ENCODE assay signal across 29 mouse cellular contexts in the genomic region with DNA sequence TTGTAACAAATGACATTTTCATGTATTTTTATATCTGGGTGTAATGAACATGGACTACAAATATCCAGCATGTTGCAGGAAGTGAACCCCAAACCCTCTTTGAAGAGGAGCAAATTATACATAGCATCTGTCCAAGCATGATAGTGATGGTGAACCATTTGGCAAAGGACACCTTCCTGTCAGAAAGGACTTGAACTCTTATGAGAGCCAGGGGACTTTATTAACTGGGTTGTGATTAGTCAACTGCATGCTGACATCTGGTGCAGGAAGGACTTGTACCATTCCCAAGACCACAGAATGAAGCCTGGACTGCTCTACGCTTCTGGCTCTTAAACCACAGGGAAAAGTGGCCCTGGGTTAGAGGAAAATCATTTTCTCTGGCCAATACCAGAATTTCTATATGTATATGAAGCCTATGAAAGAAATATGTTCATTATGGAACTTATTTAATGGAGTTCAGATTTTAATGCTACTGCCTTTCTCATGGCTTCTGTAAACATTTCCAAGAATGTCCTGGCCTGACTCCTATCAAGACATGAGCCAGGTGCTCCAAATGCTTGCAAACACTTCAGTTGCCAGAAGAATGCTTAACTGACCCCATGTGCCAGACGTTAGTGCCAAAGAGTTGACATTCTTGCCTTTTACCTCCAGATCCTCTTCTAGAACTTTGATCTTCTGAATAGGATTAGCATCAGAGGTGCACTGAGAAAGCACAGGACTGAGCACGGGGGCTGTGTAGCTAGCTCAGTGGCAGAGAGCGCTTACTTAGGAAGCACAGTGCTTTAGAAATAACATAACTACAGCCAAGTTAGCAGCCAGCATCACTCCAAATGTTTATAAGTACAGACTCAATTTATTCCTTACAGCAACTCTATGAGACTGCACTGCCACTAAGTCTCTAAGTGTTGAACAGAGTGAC.
DNase-seq lines count a peak whose midpoint lies in the region; ATAC-seq and TF ChIP-seq lines count a peak whose summit lies in the region.
"Had no signal": no experiment of that assay in that cellular context is flagged by ENCODE, and none has a peak within 500 bp of the region (broad histone marks: within the 10 kb centered on the region; RNA-seq: fewer than 3 reads in every experiment).

No protein-coding gene starts in this region.

- peak; percentile 91 for TF ChIP-seq EP300 in lung, postnatal 0 days (IDR thresholded peaks at IDR 0.05)

- TF ChIP-seq CTCF in kidney, postnatal 0 days (IDR thresholded peaks at IDR 0.05; ENCODE audit: low read depth): no peak
- no peak for TF ChIP-seq CTCF in lung, postnatal 0 days (IDR thresholded peaks at IDR 0.05)

- no peak overlapping the region for H3K9ac ChIP-seq in kidney, postnatal 0 days (ENCODE audit: low read depth, low read length)
- no peak overlapping the region for H3K9ac ChIP-seq in lung, postnatal 0 days (replicated peaks; ENCODE audit: low read depth)
- H3K9ac ChIP-seq: embryonic facial prominence, embryonic 12.5 days; heart, embryonic 13.5 days; hindbrain, embryonic 15.5 days; liver, embryonic 12.5 days; liver, postnatal 0 days; midbrain, embryonic 13.5 days; neural tube, embryonic 13.5 days; stomach, embryonic 15.5 days had no signal

- no peaks in the 10 kb centered on the region for H3K27me3 ChIP-seq in kidney, postnatal 0 days (ENCODE audit: insufficient read depth, low read length)
- H3K27me3 ChIP-seq in lung, postnatal 0 days (replicated peaks; ENCODE audit: insufficient read depth, low read length): no peaks in the 10 kb centered on the region
- H3K27me3 ChIP-seq: embryonic facial prominence, embryonic 12.5 days; heart, embryonic 13.5 days; hindbrain, embryonic 15.5 days; liver, embryonic 12.5 days; megakaryocyte, embryonic 14.5 days; midbrain, embryonic 13.5 days; neural tube, embryonic 13.5 days; stomach, embryonic 15.5 days had no signal

- no peaks in the 10 kb centered on the region for H3K36me3 ChIP-seq in kidney, postnatal 0 days (ENCODE audit: insufficient read depth, low read length)
- H3K36me3 ChIP-seq in lung, postnatal 0 days (ENCODE audit: insufficient read depth, low read length): no peaks in the 10 kb centered on the region
- H3K36me3 ChIP-seq: embryonic facial prominence, embryonic 12.5 days; forebrain, embryonic 10.5 days; G1E; heart, embryonic 13.5 days; hindbrain, embryonic 10.5 days; hindbrain, embryonic 15.5 days; liver, embryonic 12.5 days; midbrain, embryonic 13.5 days; neural tube, embryonic 13.5 days; stomach, embryonic 15.5 days had no signal

- WGBS in kidney, postnatal 0 days: 68% methylated on average over 4 of the region's 4 CpGs
- WGBS in lung, postnatal 0 days: 25% methylated on average over 4 of the region's 4 CpGs

- no peak overlapping the region for H3K4me2 ChIP-seq in kidney, postnatal 0 days (ENCODE audit: low read length)
- 0 out of 2 replicates have a peak overlapping the region, but pooled peaks have one; percentile 0 for H3K4me2 ChIP-seq in lung, postnatal 0 days (replicated peaks; ENCODE audit: low read depth, low read length)
- H3K4me2 ChIP-seq: embryonic facial prominence, embryonic 12.5 days; heart, embryonic 13.5 days; hindbrain, embryonic 15.5 days; liver, embryonic 12.5 days; midbrain, embryonic 13.5 days; neural tube, embryonic 13.5 days; stomach, embryonic 15.5 days had no signal

- ATAC-seq in cerebellum, adult (ENCODE audit: insufficient number of reproducible peaks, low FRiP score, low TSS enrichment): no peak
- no peak for ATAC-seq in kidney, postnatal 0 days (replicated peaks; ENCODE audit: low FRiP score, low read depth)
- ATAC-seq in lung, postnatal 0 days: peak; percentile 82
- ATAC-seq: forebrain, embryonic 16.5 days; inflammation-experienced regulatory T-cells, adult 6 months; liver, embryonic 12.5 days; liver, postnatal 0 days; midbrain, embryonic 13.5 days had no signal

- no peak overlapping the region for H3K4me3 ChIP-seq in kidney, postnatal 0 days (replicated peaks; ENCODE audit: low read depth, low read length)
- no peak overlapping the region for H3K4me3 ChIP-seq in lung, postnatal 0 days (ENCODE audit: low read depth, low read length)
- H3K4me3 ChIP-seq: embryonic facial prominence, embryonic 12.5 days; forebrain, embryonic 10.5 days; heart, embryonic 13.5 days; hindbrain, embryonic 10.5 days; hindbrain, embryonic 15.5 days; liver, embryonic 12.5 days; megakaryocyte, embryonic 14.5 days; midbrain, embryonic 13.5 days; neural tube, embryonic 13.5 days; stomach, embryonic 15.5 days had no signal

- peak; percentile 28 to 41 for DNase-seq in cerebellum, adult 18-20 months
- peak; percentile 0 for DNase-seq in kidney, postnatal 0 days (ENCODE audit: low spot score)
- DNase-seq in kidney, adult 9 months: no peak
- peak; percentile 79 for DNase-seq in lung, postnatal 0 days (ENCODE audit: low spot score)
- peak; percentile 36 to 64 for DNase-seq in lung, postnatal 4 days
- no peak for DNase-seq in yolk sac, embryonic 10.5 days (ENCODE audit: low spot score)
- no peak for DNase-seq in right cerebral cortex, postnatal 25 days
- DNase-seq: adrenal gland, postnatal 10 days; embryo, embryonic 11 days; gastrocnemius, postnatal 10 days; heart, postnatal 14 days; kidney, adult 18-20 months; layer of hippocampus, postnatal 36 days; left cerebral cortex, postnatal 4 days; liver, postnatal 0 days had no signal

- H3K4me1 ChIP-seq in kidney, postnatal 0 days (replicated peaks; ENCODE audit: insufficient read depth, low read length): no peaks in the 10 kb centered on the region
- peaks cover 11% of the 10 kb centered on the region; the same call in 1 of the 2 replicates for H3K4me1 ChIP-seq in lung, postnatal 0 days (ENCODE audit: insufficient read depth, low read depth, low read length)
- H3K4me1 ChIP-seq: embryonic facial prominence, embryonic 12.5 days; forebrain, embryonic 10.5 days; heart, embryonic 13.5 days; liver, embryonic 12.5 days; megakaryocyte, embryonic 14.5 days; neural tube, embryonic 13.5 days; stomach, embryonic 15.5 days had no signal

- H3K9me3 ChIP-seq in kidney, postnatal 0 days (replicated peaks; ENCODE audit: low read length): no peaks in the 10 kb centered on the region
- H3K9me3 ChIP-seq in lung, postnatal 0 days (ENCODE audit: low read length): no peaks in the 10 kb centered on the region
- H3K9me3 ChIP-seq: embryonic facial prominence, embryonic 12.5 days; forebrain, embryonic 10.5 days; heart, embryonic 13.5 days; hindbrain, embryonic 10.5 days; hindbrain, embryonic 15.5 days; liver, embryonic 12.5 days; midbrain, embryonic 13.5 days; neural tube, embryonic 13.5 days; stomach, embryonic 15.5 days had no signal

- H3K27ac ChIP-seq in kidney, postnatal 0 days: no peak overlapping the region
- peak overlapping the region; percentile 23; the same call in 1 of the 2 replicates for H3K27ac ChIP-seq in lung, postnatal 0 days (ENCODE audit: low read length)
- H3K27ac ChIP-seq: embryonic facial prominence, embryonic 12.5 days; forebrain, embryonic 10.5 days; heart, embryonic 13.5 days; hindbrain, embryonic 10.5 days; hindbrain, embryonic 15.5 days; liver, embryonic 12.5 days; midbrain, embryonic 13.5 days; neural tube, embryonic 13.5 days; stomach, embryonic 15.5 days had no signal

Comparison
In these comparisons a context has a peak if more than half of its experiments do, and no peak if none do; other contexts are left out.
1. DNase-seq: peak in cerebellum, adult 18-20 months (2 of 2), kidney, postnatal 0 days (single experiment), lung, postnatal 0 days (single experiment) and lung, postnatal 4 days (2 of 2); none in kidney, adult 9 months (single experiment), yolk sac, embryonic 10.5 days (single experiment) and right cerebral cortex, postnatal 25 days (single experiment).